Mouse (Mus musculus) thymus, postnatal 14 days (tissue): Measurements from ENCODE around the gene Wdr59.
"Not testable (repeated sequence)": the region's sequence is repeated elsewhere in the genome, so short reads cannot be mapped to it uniquely, and the experiment has no call there.

ENCODE experiments used
- DNase-seq: peaks from one replicate; pipeline ENCODE4 v3.0.0; 2021

Gene Wdr59

DNA sequence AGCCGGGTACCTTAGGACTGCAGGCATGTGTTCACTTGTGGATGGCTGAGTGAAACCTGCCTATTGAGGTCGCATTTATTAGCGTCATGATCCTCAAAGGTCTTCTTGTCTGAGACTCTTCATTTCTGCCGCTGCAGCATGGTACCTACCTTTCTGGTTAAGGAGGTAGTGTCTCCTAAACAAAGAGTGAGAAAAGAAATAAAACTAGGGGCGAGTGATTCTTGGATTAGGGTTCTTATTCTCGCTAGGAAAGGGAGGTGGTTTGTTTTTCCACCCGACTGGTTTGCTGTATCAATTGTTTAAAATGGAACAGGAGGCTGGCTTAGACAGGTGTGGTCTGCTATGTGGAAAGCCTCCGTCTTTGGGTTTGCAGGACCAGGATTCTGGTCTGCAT is 15.9 kb upstream of the Wdr59 start:
- DNase-seq, result no peak

DNA sequence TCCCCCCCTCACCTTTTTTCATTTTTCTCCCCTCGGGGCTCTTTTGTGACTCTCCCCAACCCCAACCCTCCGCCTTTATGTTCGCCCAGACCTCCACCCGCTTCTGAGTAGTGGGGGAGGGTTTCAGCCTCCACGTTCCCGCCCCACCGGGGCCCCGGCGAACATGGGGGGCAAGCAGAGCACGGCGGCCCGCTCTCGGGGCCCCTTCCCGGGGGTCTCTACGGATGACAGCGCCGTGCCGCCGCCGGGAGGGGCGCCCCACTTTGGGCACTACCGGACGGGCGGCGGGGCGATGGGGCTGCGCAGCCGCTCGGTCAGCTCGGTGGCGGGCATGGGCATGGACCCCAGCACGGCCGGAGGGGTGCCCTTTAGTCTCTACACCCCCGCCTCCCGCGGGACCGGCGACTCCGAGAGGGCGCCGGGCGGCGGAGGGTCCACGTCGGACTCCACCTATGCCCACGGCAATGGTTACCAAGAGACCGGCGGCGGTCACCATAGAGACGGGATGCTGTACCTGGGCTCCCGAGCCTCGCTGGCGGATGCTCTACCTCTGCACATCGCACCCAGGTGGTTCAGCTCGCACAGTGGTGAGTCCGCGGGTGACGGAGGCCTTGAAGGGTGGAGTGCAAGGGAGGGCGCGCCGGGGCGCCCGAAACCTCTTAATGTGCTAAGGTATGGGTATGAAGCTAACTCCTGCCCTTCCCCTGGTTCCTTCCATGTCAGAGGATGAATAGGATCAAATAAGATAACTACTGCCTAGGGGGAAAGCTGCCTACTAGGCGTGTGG is 15.3 kb upstream of the Wdr59 start:
- peak; percentile 85 for DNase-seq

DNA sequence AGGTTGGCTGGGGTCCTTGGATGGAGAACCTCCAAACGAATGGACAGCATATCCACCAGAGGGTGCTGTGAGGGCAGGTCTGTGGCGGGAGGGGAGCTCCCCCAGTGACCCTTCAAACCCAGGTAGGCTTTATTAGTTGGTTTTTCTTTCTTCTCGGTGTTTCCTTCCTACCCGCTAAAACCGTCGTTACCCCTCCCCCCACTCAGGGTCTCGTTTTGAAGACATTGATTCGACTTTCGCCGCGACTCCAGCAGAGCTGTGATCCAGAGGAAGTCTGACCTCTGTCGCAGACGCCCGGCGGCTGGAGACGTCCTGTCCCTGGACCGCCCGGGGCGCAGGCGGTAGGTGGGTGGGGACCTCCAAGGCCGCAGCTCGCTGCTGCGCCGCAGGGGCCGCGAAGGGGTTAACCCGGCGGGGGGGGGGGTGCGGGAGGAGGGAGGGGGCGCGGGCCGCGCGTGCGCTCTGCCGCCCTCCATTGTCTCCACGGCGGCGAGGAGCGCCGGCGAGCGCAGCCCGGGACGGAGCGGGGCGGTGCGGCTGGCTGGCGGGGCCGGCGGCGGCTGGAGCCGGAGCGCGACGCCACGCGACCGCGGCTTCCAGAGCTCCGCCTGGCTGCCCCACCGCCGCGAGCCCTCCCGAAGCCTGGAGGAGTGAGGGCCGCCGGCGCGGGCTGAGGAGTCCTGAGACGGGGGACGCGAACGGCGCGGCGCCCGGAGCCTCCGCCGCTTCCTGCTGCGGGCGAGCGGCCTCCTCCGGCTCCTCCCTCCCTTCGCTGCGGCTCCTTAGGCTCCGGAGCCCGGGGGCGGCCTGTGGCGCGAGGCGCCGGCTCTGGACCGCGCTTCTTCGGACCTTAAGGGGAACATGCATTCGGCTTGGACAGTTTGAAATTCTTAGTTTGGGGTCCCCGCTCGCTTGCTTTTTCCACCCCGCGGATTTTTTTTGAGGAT is 14.4 kb upstream of the Wdr59 start, which contains the start of gene Znrf1:
Gene Znrf1 (plus strand): TSS at position 67 of the 947 bp plus-strand sequence.
- peak; percentile 85 for DNase-seq

DNA sequence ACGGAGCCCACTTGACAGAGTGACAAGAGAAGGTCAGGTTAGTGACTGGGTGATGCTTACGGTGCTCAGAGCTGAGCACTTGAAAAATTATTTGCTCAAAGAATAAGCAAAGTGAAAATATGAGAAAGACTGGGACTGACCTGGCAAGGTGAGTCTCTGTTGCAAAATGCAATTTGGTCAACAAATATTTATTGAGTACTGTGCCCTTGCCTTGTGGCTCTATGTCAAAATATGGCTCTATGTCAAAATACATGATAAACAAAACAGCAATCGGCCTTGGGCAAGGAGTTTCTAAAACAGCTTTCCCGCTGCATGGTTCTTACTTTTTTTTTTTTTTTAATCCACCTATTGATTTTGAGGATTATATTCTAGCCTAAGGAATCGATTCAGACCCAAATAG is 13.6 kb upstream of the Wdr59 start:
- DNase-seq, result no peak

DNA sequence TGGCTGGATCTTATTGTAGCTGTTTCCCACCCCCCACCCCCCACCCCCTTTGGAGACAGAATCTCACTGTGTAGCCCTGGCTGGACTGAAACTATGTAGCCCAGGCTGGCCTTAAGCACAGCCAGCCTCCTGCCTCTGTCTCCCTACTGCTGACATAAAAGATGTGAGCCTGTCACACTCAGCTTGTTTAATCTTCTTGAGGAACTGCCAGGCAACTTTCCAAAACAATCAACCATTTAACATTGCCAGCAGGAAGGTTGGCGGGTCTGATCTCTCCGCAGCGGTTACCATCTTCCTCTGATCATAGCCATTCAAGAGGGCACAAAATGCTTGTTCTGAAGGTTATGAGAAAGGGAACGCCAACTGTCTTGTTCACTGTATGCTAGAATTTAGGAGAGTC is 11.6 kb upstream of the Wdr59 start:
- DNase-seq, result no peak

DNA sequence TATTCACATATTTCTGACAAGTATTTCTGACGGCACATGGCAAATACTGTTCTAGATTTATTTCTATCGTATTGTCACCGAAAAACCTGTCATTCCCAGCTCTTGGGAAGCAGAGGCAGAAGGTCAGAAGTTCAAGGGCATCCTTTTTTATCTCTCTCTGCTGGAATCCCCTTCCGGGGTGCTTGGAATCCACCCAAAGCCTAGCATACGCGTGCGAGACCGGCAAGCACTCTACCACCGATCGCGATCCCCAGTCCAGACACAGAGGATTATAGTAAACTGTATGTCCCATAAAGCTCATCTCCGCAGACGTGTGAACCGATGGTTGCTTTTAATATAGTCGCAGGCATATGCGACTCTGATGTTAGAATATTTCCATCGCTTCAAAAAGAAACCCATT is 9.7 kb upstream of the Wdr59 start:
- no peak for DNase-seq

DNA sequence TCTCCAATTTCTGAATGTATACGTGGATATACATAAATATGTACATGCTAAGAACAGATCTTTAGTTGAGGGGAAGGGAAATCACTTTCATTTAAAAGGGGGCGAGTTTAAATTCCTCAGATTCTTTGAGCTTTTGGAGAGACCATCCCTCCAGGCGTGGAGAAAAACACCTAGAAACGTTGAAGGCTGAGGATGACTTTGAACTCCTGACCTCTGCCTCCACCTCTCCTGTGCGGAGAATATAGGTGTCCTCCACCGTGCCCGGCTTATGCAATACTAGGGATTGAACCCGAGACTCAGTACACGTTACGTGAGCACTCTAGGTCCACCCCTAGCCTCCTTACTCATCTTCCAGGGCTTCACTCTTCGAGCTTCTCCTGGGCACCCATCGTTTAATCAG is 9.3 kb upstream of the Wdr59 start:
- no peak for DNase-seq

DNA sequence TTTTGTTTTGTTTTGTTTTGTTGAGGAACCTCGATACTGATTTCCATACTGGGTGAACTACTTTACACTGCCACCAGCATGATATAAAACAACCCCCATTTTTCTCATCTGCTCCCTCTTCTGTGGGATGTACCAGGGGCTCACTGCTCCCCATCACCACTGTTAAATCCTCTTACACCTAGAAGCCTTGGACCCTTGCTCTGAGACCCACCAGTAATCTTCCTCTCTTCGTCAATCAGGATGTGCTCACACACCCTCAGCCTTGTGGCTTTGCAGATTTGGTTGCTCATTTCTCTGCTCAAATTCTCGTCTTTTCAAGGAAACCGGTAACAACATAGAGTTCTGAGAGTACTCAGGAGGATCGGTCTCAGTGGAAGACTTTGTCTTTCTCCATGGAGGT is 6.2 kb upstream of the Wdr59 start:
- DNase-seq, result peak; percentile 28

DNA sequence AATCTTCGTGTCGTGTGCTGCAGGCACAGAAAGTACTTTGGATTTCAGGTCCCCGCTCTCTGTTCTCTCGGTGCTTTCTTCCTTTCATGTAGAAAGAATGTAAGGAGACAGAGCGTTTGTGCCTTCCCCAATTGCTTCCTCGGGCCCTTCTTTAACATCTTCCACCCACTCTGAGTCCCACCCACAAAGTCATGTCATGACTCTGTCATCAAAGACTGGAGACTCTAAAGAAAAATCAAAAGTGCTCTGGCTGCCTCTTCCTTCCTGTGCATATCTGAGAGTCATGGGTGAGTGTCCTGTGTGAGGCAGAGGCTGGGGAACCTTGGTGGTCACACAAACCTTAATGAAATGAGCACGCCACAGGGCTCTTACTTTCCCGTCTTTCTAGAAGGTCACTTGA is 5.3 kb upstream of the Wdr59 start:
- peak; percentile 66 for DNase-seq

DNA sequence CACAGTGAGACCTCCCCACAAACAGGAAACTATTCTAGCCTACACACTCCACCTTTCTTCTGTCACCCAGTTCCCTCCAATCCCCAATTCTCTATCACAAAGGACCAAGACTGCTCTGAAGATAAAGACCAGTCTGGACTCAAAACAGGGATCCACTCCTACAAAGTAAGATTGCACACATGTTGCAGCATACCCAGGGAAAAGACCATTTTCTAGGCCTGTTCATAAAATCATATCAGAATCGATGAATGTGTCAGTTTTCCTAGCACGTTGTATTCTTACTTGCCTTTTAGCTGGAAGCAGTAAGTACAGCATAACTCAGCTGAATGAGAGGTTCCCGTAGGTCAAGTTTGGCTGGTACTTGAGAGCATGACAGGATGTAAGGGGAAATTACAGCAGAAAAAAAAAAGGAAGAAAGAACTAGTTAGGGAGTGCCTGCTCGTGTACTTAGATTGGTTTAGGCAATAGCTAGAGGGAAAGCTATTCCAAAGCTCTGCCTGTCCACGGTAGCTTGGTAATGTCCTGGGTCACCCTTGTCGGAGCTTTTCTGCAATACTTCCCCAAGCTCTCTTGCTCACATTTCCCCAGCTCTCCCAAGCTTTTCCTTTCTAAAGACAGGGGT is 4.6 kb upstream of the Wdr59 start:
- DNase-seq, result no peak

DNA sequence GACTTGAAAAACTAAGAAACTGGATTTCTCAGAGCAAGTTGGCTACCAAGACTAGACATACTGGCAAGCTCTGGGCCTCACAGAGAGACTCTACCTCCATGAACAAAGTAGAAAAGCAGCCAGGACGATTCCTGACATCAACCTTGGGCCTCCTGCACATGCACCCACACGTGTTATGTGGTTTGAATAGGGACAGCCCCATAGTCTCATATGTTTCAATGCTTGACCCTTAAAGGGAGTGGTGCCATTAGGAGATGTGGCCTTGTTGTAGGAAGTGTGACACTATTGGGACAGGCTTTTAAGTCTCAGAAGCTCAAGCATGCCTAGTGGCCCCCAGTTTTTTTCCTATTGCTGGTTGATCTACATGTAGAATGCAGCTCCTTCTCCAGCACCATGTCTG is 4.4 kb downstream of the Wdr59 start:
- DNase-seq, result no peak

DNA sequence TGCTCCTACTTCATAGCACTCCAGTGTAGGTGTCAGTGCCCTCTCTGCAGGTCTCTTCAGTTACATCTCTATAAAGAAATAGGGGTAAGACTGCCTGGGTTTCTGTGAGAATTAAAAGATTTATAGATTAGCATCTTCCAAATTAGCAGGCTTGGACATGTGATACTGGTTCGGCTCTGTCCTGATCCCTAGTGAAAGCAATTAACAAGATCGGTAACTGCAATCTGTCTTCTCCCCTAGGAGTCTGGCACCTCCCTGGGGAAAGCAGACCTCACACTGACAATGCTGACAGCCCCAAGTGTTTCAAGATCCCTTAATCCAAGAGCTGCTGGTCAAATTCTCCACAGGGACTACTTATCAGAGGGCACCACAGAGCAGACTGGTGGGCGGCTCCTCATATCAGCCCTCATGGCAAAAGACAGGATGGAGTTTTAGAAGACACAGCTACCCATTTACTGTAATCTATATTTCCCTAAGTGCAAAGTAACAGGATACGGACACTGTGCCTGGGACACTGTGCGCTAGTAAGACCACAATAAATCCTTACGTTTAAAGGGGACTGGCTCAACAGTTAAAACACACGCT is 5.3 kb downstream of the Wdr59 start:
- DNase-seq, result no peak

DNA sequence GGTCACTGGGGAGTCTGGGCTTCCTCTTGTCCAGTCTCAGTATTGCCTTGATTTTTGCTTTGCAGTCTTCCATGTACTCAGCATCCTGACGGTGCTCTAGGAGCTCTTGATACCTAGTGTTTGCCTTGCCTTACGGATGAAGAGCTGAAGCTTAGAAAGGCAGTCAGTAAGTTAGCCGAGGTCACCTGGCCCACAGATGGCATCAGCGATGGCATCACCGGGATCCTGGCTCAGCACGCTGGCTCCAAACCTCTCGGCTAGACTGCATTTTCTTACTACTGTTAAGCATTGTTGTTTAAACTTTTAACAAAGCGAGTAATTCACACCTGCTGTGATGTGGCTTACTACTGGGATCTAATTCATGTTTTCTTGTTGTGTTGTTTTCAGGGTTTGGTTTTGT is 8.4 kb downstream of the Wdr59 start:
- no peak for DNase-seq

DNA sequence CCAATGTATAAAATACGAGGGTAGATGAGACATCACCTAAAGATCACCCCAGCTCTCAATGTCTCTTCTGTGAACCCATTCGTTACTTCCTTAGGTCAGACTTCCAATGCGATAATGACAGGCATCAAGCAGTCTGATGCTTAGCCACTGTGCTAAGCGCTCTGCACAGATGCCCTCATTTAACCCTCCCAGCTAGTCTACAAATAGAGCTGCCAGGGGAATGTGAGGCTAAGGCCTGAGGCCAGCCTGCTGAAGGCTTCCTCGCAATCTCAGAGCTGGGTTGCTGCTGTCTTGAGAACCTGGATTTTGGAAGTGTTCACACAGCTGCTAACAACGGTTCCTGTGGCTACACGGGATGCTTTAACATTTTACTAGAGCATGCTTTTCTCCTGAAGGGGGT is 9.0 kb downstream of the Wdr59 start:
- no peak for DNase-seq

DNA sequence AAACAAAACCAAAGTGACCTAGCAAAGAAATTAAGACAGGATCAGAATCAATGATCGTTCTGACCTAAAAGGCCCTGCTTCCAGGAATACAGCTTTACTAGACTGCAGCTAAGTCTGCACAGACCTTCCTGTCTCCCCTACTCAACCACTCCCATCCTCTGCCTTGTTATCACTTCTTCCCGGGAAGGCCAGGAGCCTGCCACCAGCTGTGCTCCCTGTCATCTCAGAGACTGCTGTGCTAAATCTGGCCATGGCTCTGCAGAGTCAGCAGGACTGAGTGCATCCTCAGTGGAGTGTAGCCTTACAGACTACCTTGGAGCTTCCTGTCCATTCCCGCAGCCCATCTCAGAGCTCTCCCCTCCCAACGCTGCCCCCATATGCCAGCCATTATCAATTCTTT is 11.5 kb downstream of the Wdr59 start:
- DNase-seq, result no peak

DNA sequence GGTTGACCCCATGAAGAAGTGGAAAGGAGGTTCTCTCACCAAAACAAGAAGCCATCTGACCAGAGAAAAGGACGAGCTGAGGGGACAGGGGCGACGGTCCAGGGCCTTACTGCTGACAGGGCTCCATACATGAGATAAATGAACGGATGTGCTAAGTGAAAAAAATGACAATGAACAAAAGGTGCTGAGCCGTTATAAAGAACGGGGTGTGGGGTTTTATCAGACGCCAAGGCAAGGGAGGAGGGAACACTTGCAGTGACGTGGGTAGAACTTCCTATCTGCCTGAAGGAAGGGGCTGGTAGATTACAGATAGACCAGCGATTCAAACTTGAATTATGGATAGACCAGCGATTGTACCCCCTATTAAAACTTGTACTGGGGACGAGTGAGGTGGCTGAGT is 12.6 kb downstream of the Wdr59 start:
- DNase-seq, result no peak

DNA sequence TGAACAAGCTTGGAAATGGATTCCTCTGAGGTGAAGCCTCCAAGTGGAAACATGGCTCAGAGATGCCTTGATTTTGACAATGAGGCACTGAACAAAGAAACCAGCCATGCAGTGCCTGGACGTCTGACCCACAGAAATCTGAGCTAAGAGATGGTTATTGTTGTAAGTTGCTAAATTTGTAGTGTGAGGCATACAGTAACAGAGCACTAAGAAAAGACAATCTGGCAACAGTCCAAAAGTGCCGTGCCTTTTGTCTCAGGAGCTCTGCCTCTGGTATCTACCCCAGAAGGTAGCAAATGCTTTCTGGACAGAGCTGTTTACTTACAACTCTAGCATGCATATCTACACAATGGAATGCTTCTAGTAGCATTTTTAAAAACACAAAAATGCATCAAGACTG is 13.3 kb downstream of the Wdr59 start:
- no peak for DNase-seq

DNA sequence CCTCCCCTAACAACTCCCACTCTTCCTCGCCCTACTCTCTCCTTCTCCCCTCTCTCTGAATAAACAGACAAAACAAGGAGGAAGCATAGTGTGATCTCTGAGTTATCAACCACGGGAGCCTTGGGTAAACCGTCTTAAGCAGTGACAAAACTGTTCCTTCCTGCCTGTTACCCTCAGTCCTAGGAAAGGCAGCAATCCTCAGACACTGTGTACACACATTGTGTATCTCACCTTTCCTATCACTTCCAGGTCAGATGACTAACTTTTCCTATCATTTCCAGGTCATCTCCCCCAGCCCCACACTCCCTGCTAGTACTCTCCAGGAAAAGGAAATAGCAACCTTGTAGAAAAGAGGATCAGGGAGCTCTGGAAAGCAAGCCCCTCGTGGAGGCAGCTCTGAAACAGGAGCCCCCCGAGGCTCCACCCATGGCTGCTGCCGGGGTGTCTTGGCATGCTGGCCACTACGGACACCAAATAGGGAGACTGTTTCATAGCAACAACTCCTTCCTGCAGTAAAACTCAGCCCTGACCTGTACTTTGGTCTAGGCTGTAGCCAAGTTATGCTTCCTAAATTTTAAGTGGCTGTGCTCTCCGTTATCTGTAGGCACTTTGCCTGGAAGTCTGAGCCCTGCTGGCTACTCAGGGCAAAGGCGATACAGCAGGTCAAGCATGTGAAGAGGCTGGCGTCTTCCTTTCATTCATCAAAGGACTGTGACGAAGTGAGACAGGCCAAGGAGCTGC is 20.0 kb downstream of the Wdr59 start:
- DNase-seq, result no peak

DNA sequence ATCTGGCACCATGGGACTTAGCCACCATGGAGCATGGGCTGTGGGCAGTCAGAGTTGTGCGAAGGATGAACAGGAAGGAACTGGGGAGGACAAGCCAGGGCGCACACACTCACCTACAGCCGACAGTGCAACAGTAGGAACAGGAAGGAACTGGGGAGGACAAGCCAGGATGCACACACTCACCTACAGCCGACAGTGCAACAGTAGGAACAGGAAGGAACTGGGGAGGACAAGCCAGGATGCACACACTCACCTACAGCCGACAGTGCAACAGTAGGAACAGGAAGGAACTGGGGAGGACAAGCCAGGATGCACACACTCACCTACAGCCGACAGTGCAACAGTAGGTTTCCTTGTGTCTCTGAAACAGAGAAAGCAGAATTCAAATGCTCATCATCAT is 23.6 kb downstream of the Wdr59 start:
- not testable (repeated sequence) for DNase-seq

DNA sequence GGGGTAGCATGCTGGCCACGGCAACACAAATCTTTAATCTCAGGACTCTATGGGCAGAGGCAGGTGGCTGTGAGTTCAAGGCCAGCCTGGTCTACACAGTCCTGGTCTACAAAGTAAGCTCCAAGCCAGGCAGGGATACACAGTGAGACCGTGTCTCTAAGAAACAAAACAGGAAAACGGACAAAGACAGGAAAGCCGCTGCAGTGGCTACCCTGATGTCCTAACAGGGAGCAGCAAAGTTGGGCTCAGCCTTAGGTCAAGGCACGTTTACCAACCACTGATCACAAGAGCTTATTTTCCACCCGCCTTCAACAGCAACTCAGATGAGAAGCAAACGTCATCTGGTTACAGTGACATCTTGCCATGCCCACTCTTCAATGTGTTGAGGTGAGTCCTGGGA is 25.6 kb downstream of the Wdr59 start:
- no peak for DNase-seq

DNA sequence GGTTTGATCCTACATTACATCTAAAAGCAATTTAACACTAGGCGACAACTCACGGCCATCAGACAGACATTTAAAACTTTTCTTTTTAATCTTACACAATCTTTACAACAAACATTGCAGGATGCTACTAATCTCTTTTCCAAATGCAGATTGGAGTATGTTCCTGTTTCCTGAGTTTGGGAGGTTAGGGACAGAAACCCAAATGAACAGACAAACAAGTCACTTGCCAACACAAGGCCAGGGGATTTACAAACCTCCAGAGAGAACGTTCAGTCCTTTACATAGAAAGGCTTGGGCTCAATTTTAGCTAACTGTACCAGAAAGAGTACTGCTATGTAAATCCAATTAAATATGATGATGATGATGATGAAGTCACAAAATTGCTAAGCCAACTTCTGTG is 28.7 kb downstream of the Wdr59 start:
- DNase-seq, result no peak

DNA sequence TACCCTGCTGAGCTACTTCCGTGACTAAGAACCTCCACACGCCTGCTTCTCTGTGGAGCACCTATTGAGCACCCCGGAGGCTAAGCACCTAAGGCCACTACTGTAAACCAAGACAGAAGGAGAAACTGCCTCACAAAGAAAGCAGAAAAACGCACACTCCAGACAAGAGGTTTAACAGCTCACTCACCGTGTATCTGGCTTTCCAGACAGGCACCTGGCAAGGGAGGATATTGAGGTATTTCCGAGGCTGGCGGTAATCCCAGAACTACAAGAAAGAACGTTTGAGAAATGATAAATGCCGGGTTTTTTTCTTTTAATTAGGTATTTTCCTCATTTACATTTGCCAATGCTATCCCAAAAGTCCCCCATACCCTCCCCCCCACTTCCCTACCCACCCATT is 29.4 kb downstream of the Wdr59 start:
- DNase-seq, result no peak

DNA sequence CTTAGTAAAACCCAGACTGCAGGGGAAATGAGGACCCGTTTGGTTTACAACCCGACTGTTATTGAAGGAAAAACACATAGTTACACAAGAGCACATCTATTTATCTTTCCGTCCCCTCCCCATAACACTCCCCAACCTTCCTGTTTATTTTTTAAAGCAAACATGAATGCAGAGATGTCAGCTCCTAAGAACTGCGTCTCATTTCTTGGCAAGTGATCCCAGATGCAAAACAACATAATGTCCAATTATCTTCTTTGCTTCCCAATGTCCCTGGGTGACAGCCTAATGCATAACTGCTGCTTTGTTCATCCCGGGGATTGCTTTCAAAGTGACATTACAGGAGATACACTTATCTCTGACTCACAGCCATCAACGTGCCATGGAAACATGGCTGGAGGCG is 30.7 kb downstream of the Wdr59 start:
- no peak for DNase-seq
